In the genomic region with DNA sequence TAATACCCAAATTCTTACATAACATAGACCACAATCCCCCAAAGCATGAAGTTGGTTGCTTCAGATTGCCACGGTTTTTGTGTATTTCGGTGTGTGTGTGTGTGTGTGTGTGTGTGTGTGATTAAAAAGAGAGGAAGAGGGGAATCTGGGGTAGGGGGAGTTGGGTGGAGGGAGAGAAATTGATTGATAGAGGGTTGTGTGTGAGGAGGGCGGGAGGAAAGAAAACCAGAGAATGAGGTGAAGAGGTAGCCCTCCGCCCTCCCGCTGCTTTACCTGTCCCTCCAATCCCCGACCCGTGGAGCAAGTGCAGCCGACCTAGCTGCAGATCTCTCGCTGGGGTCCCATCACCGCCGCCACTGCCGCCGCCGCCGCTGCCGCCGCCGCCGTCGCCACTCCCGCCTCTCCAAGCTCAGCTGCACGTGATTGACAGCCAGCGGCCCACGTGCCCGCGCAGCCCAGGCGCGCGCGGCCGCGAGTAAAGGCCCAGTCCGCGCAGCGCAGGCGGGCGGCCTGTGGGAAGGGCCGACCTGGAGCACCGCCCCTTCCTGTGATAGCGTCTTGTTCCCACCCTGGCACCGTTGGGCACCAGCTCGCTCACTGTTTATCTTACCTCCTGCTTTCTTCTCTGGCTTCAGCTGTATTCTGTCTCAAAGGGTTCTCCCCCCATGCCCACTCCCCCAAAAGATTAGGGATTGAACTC, we compare ENCODE assay signal across 9 mouse cellular contexts. TPM values are rescaled to one million over a fixed set of nuclear protein-coding genes. Genes with fewer than 3 reads are reported as not detected.
DNase-seq lines count a peak whose midpoint lies in the region; ATAC-seq lines count a peak whose summit lies in the region.
"Had no signal": no experiment of that assay in that cellular context is flagged by ENCODE, and none has a peak within 500 bp of the region (broad histone marks: within the 10 kb centered on the region; RNA-seq: fewer than 3 reads in every experiment).

No protein-coding gene starts in this region.

- no peaks in the 10 kb centered on the region for H3K9me3 ChIP-seq in heart, embryonic 16.5 days (replicated peaks; ENCODE audit: control insufficient read depth, low read length)
- H3K9me3 ChIP-seq in forebrain, embryonic 11.5 days (ENCODE audit: control insufficient read depth, low read length): no peaks in the 10 kb centered on the region
- no peaks in the 10 kb centered on the region for H3K9me3 ChIP-seq in liver, embryonic 15.5 days (replicated peaks)

- no peak for DNase-seq in heart, adult 18-20 months
- peak; percentile 6 for DNase-seq in c-Kit-positive CD71-positive TER-119-negative erythroid progenitor cells, embryonic 14.5 days (ENCODE audit: low read depth)
- DNase-seq in forebrain, embryonic 11.5 days (ENCODE audit: low spot score): peak; percentile 90
- peak; percentile 3 to 8 for DNase-seq in kidney, postnatal 36 days
- peak; percentile 79 for DNase-seq in right cerebral cortex, postnatal 25 days
- DNase-seq in spleen, postnatal 4 days (ENCODE audit: low spot score in 2 of 2): no peak

- WGBS in heart, embryonic 16.5 days: 3% methylated on average over 37 of the region's 42 CpGs
- WGBS in forebrain, embryonic 11.5 days: 2% methylated on average over 36 of the region's 42 CpGs
- WGBS in liver, embryonic 15.5 days (ENCODE audit: insufficient replicate concordance): 2% methylated on average over 29 of the region's 42 CpGs

- no peaks in the 10 kb centered on the region for H3K36me3 ChIP-seq in heart, embryonic 16.5 days (ENCODE audit: control insufficient read depth, insufficient read depth)
- no peaks in the 10 kb centered on the region for H3K36me3 ChIP-seq in forebrain, embryonic 11.5 days (ENCODE audit: control insufficient read depth, insufficient read depth, low read length)
- no peaks in the 10 kb centered on the region for H3K36me3 ChIP-seq in liver, embryonic 15.5 days (replicated peaks)

- H3K4me3 ChIP-seq in heart, embryonic 16.5 days (ENCODE audit: low read length): peak overlapping the region; percentile 44
- H3K4me3 ChIP-seq in forebrain, embryonic 11.5 days (ENCODE audit: low read depth, low read length): peak overlapping the region; percentile 34
- no peak overlapping the region for H3K4me3 ChIP-seq in liver, embryonic 15.5 days (replicated peaks)

- H3K9ac ChIP-seq in heart, embryonic 16.5 days (ENCODE audit: low read length): no peak overlapping the region
- H3K9ac ChIP-seq in forebrain, embryonic 11.5 days (ENCODE audit: low read length): peak overlapping the region; percentile 37; the same call in 1 of the 2 replicates
- H3K9ac ChIP-seq in liver, embryonic 15.5 days: no peak overlapping the region

- ATAC-seq in heart, embryonic 16.5 days (replicated peaks; ENCODE audit: extremely low read depth, insufficient read depth, low FRiP score): no peak
- peak; percentile 99 for ATAC-seq in forebrain, embryonic 11.5 days (replicated peaks; ENCODE audit: low FRiP score)
- ATAC-seq in liver, embryonic 15.5 days (ENCODE audit: insufficient read depth): peak; percentile 62; the same call in 1 of the 2 replicates

- H3K4me2 ChIP-seq in heart, embryonic 16.5 days (ENCODE audit: low read depth, low read length): peak overlapping the region; percentile 73
- peak overlapping the region; percentile 63 for H3K4me2 ChIP-seq in forebrain, embryonic 11.5 days (ENCODE audit: low read depth, low read length, severe bottlenecking)
- peak overlapping the region; percentile 46 for H3K4me2 ChIP-seq in liver, embryonic 15.5 days

- H3K27me3 ChIP-seq in heart, embryonic 16.5 days (ENCODE audit: control insufficient read depth, insufficient read depth, low read length): no peaks in the 10 kb centered on the region; the same call in 1 of the 2 replicates
- no peaks in the 10 kb centered on the region for H3K27me3 ChIP-seq in forebrain, embryonic 11.5 days (ENCODE audit: control insufficient read depth, insufficient read depth, low read length)
- H3K27me3 ChIP-seq in liver, embryonic 15.5 days: peaks cover 6% of the 10 kb centered on the region; the same call in 1 of the 2 replicates

- H3K27ac ChIP-seq in heart, embryonic 16.5 days (ENCODE audit: low read length): no peak overlapping the region
- H3K27ac ChIP-seq in forebrain, embryonic 11.5 days (ENCODE audit: low read depth, low read length): no peak overlapping the region
- H3K27ac ChIP-seq in liver, embryonic 15.5 days (replicated peaks): no peak overlapping the region

- peaks cover 7% of the 10 kb centered on the region; the same call in 1 of the 2 replicates for H3K4me1 ChIP-seq in heart, embryonic 16.5 days (ENCODE audit: control insufficient read depth, insufficient read depth, low read length)
- 0 out of 2 replicates have a peak, but pooled peaks cover 2% of the 10 kb centered on the region for H3K4me1 ChIP-seq in forebrain, embryonic 11.5 days (replicated peaks; ENCODE audit: control insufficient read depth, insufficient read depth, low read length)
- peaks cover 4% of the 10 kb centered on the region; the same call in 1 of the 2 replicates for H3K4me1 ChIP-seq in liver, embryonic 15.5 days (replicated peaks)

RNA-seq across cellular contexts. Expression of a gene that starts 0.6 kb away (rescaled TPM):
- polyA plus RNA-seq in heart, embryonic 16.5 days (2015; fragmentation: Nextera tagmentation; extraction: Ambion mirVana): 0.47 and 1.1 TPM in 2 replicates
- total RNA-seq in heart, adult 18-20 months (2021): not detected
- 6.1 and 7.5 TPM in 2 replicates for polyA plus RNA-seq in forebrain, embryonic 11.5 days (2014; fragmentation: Nextera tagmentation; extraction: Ambion mirVana)
- polyA plus RNA-seq in liver, embryonic 15.5 days (2015; fragmentation: Nextera tagmentation; extraction: Ambion mirVana): 0.13 TPM in 1 of 2 replicates, not detected in the other
- total RNA-seq: liver, adult 2 months had no signal
- polyA plus RNA-seq: liver, adult 2 months had no signal

Comparison
In these comparisons a context has a peak if more than half of its experiments do, and no peak if none do; other contexts are left out.
1. DNase-seq: peak in c-Kit-positive CD71-positive TER-119-negative erythroid progenitor cells, embryonic 14.5 days (single experiment), forebrain, embryonic 11.5 days (single experiment), kidney, postnatal 36 days (2 of 2) and right cerebral cortex, postnatal 25 days (single experiment); none in heart, adult 18-20 months (0 of 2) and spleen, postnatal 4 days (0 of 2).
2. Peak in every context shown above with its lines, with median percentiles within 50 percentile points of each other: H3K4me2 ChIP-seq.